Mouse (Mus musculus) cerebellum, postnatal 4 days (tissue): ENCODE results near the gene Prkcsh.

ENCODE experiments used
- DNase-seq, 2 experiments: peaks; one replicate each; pipeline ENCODE4 v3.0.0; 2022; ENCODE audit warnings: low spot score in 2 of 2, mixed read lengths in 1 of 2

Prkcsh gene

DNA sequence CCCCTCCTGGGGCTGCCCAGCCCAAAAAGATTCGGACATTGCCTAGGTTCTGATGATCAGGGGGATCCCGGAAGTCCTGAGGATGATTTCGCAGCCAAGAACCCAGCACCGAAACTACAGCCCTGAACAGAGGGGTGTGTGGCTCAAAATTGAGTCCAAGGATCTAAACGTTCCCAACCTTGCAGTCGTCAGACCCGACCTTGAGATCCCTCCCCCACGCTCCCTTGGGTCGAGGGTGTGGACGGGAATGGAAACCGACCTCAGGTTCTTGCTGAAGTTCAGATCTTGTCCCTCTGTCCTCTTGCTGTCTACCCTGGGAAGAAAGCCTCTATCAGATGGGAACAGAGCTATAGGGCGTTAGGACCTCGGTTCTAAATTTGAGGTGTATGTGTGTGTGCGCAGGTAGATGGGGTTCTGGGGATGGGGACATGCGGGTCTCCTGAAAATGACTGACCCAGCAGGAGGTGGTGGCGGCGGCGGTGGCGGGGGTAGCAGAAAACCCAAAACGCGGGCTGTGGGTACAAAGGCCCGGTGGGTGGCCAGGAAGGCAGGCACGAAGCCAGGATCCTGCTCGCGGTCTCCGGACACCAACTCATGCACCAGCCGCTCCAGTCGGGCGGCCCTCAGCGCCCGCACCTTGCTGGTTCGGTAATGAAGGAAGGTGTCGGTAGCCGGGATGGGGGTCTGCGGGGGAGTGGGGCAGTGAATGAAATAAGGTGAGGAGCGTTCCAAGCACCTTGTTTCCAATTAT lies 14.8 kb upstream of the Prkcsh start:
- no peak for DNase-seq

DNA sequence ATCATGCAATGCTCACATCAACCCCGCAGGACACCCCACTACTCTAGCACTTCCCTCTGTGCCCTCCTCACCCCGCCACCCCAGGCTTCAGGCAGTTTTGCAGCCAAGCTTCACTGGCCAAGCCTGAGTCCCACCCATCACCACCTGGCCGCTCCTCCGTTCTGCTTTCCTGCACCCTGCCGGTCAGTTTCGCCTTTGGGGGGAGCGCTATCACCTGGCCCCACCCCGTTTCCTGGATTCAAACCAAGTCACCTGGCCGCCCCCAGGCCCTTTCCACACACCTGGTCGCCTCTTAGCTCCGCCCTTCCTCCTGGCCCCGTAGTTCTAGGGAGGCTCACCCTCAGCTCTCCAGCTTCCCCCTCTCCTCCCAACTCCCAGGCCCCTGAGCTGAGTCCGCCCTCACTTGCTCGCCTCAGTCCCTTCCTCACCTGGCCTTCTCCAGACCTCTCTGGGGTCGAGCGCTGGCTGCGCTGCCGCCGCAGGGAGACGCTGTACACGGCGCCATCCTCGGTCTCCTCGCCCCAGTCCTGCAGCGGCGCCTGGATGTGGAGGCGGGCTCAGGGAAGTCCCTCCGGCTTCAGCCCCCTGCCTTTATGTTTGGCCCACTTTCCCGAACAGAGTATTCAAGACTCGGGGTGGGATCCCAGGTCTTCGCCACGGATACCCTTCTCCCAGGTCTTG lies 14.0 kb upstream of the Prkcsh start:
- DNase-seq = no peak

DNA sequence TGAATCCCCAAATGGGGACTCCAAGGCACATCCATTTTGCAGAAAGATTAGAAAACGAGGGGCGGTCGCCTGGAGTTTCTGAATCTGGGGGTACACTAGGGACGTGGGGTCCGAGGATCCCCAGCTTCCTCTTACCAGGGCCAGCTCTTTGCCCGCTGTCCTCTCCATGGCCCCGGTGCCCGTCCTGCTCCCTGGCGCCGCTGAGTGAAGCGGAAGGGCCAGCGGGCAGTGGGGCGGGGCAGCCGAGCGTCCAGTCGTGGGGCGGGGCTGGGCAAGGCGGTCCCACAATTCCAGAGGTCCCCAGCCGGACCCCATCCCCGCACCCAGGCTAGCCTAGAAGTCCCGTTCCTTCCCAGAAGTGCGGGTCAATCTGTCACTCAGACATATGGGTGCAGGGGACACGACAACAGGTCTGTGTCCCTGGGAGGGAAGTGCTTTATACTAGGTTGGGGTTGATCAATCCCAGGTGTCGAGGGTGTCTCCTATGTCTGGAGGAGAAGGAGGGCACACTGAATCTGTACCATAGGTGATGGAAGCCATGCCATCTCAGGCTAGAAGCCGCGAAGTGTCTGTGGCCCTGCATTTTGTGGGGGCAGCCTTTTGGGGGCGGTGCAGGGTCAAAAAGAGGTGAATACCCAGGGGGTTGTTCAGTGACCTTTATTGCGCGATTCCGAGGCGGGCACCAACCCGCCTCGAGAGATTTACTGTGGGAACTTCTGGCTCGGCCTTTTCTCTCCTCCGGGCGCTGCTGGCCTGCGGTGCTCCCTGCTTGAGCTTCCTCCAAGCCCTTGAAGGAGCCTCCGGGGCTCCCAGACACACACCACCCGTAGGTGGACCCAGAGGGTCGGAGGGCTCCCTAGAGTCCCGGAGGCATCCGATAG lies 13.1 kb upstream of the Prkcsh start, which contains the start of gene Rgl3:
Rgl3 (minus strand) TSS at position 217 of the 881 bp plus-strand sequence.
- no peak for DNase-seq

DNA sequence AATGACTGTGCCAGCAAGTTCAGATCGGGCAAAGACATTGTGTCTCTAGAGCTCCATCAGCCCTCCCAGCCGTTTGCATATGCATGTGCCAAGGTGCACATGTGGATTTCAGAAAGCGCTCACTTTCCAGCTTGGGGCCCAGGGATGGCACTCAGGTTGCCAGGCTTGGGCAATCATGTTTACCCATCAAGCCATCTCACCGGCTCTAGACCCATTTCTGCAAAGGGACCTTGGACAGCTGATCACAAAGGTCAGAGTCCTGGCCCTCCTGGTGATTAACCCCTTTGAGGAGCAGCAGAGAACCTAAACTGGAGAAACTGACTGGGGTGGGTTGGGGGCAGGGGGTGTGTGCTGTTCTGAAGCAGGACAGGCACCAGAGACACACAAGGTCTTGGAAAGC lies 10.4 kb upstream of the Prkcsh start:
- no peak for DNase-seq

DNA sequence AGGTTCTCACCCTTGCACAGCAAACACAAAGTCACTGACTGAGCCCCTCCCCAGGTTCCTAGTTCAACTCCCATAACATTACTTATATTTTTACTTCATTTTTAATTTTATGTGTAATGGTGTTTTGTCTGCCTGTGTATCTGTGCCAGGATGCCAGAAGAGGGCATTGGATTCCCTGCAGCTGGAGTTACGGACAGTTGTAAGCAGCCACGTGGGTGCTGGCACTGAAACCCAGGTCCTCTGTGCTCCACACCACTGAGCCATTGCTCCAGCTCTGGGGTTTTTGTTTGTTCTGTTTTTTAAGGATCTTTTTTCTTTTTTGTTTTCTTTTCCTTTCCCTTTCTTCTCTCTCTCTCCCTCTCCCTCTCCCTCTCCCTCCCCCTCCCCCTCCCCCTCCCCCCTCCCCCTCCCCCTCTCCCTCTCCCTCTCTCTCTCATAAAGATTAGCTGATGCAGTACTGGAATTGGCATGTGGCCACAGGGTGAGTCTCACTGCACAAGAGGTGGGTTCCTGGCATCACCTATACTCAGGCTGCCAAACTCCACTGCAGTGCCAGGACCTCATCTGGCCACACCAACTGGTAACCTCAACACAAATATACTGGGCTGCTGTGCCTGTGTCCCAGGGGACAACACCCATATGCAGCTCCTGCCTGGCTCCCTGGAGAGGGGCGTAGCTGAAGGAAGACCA lies 6.3 kb upstream of the Prkcsh start:
- no peak for DNase-seq

DNA sequence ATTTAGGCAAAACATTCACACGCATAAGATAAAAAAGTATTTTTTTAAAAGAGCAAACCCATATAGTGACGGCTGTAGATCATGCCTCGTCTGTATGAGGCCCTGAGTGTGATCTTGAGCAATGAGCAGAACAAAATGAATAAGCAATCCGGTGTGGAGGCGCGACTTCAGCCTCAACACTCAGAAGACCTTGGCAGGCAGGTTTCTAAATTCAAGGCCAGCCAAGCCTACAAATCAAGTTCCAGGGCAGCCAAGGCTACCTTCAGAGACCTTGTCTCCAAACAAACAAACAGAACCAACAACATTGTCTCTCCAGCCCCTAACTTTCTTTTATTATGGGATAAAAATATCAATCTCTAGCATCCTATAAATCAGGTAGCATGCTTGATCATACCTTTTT lies 2.3 kb upstream of the Prkcsh start:
- no peak for DNase-seq

DNA sequence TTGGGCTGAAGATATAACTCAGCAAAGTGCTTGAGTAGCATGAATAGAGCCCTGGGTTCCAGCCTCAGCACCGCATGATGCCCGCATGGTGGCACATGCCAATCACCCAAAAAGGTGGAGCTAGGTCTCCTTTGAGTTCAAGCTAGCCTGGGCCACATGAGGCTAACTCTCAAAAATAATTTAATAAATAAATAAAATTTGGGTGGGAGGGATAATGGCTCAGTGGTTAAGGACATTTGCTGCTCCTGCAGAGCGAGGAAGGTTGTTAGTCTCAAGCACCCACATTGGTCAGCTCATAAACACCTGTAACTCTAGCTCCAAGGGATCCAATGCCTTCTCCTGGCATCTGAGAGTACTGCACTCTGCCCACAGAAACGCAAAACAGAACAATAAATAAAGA lies 973 bp upstream of the Prkcsh start:
- no peak for DNase-seq

DNA sequence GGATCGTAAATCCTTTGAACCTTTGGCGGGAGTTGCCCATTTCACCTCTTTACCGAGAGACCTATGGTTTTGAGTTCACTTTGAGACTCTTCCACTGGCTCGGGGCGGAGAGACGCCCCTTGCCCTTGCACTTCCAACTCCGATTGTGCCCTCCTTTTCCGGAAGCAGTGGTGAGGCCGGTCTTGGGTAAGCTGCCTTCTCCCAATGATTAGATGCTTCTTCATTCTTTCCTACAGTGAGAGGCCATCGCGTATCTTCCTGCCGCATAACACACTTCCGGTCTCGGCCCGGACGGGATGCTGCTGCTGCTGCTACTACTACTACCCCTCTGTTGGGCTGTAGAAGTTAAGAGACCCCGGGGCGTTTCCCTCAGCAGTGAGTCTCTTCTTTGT lies 553 bp downstream of the Prkcsh start:
- DNase-seq = no peak

DNA sequence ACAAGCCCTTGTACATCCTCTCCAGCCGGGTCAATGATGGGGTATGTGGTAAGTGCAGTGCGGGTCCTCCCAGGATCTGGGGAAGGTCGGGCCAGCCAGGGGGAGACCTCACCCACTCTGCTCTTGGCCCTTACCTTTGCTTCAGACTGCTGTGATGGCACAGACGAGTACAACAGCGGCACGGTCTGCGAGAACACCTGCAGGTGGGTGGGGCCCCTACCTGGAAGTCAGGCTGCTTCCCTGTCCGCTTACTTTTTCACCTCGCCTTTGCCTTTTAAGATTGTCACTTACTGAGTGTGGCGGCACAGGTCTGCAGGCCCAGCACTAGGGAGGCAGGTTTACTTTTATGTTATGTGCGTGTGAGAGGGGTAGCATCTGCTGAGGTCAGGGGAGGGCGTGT lies 1.9 kb downstream of the Prkcsh start:
- DNase-seq = no peak

DNA sequence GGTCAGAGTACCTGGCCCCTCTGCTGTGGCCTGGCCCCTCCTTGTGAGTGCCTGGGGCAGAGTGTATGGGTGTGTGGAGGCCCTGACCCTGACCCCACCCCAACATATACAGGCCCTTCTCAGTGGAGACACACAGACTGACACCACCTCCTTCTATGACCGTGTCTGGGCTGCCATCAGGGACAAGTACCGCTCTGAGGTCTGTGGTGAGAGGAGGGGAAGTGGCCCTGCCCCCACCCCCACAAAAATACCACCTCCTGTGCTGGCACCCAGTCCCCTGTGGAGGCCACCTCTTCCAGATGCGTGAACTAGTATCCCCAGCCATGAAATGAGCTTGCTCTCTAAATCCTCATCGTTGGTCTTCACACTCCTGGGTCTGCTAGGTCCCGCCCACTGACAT lies 8.4 kb downstream of the Prkcsh start:
- no peak for DNase-seq

DNA sequence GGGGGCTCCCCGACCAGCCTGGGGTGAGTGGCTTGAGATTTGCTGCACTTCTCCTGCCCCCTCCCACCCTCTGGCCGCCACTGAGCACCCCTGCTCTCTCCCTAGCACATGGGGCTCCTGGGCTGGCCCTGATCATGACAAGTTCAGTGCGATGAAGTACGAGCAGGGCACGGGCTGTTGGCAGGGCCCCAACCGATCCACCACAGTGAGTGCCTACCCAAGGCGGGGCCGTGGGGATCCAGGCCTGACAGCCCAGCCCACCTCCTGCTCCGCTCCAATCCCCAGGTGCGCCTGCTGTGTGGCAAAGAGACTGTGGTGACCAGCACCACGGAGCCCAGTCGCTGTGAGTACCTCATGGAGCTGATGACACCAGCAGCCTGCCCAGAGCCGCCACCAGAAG lies 10.1 kb downstream of the Prkcsh start:
- DNase-seq = no peak

DNA sequence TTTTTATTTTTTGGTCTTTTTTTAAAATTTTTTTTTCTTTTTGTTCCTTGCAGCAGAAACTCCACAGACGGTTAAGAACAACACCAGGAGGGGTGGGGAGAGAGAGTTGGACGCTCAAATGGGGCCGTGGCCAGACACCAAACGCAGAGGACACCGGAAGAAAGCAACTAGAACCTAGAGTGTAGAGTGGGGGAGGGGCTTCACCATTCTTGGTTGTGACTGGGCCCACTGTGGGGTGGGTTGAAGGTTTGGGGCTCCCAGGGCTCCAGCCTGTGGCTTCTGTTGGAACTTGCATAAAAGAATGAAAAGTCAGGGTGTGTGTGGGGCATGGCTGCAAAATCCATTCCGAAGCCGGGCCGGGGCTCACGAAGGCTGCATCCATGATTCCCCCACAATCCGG lies 13.6 kb downstream of the Prkcsh start:
- no peak for DNase-seq

DNA sequence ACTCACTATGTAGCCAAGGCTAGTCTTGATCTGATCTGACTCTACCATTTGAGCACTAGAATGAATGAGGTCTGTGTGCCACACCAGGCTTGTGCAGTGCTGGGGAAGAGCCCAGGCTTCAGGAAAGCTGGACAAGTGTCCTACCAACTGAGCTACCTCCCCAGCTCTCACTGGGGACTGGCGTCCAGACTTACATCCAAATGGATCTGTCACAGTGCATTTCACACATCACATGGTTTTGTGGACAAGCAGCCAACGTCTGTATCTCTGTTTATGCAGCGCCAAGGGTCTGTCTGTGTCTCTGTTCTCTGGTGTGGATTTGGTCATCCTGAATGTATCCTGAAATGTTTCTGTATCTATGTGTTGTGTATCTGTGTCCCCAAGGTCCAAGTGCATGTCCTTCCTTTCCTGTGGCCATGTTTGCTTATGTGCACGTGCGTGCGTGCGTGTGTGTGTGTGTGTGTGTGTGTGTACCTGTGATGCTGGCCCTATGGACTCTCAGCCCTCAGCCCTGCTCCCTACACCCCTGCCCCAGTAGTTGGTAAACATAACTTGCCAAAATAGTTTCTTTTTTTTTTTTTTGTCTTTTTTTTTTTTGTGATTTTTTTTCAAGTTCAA lies 14.7 kb downstream of the Prkcsh start:
- no peak for DNase-seq

DNA sequence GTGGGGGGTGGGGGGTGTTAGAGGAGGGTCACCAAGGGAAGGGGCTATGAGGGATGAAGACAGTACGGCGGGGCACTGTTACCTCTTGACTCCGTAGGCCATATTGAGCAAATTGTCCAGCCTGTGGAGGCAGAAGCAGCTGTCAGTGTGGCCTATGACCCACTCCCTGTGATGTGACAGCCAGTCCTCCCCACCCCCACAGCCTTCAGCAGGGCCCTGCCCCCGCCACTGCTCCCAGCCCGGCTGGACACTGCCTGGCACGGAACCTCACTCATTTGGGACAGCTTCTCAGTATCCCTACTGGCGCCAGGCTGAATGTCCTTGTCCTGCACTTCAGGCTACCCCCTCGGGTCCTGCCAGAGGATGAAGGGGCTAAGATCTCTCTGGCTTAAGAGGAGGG lies 22.0 kb downstream of the Prkcsh start:
- DNase-seq = no peak

DNA sequence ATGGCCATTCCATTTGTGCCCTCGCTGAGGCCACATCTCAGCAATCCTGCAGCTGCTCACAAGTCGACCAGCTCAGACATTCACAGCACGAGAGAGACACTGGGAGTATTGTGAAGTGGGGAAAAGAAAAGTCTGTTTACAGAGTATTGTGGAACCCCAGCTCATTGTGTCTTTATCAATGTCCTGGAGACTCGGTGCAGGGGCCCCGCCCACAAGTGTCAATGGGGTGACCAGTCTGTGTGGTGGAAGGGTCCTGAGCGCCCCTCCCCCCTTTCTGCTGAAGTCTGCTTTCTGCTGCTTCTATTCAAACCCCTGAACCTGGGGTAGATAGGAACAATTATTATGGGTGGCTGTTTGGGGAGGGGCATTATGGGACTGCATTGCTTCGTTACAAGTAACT lies 25.9 kb downstream of the Prkcsh start:
- DNase-seq = no peak

DNA sequence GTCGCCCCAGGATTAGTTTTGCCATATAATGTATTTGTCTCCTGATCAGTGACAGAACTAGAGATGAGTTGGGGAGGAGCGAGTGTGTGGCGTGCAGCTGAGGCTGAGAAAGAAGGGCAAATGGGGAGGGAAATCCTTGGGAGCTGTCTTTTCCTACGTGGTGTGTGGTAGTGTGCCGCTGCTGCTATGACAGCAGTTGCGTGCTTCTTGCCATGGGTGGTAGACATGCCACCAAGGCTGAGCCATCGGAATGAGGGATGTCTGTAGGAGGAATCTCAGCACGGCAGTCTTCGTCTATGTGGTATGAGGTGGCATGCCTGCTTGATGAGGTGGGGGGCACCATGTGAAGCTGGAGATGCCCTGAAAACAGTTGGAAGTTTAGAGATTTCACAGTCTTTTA lies 27.8 kb downstream of the Prkcsh start:
- no peak for DNase-seq

DNA sequence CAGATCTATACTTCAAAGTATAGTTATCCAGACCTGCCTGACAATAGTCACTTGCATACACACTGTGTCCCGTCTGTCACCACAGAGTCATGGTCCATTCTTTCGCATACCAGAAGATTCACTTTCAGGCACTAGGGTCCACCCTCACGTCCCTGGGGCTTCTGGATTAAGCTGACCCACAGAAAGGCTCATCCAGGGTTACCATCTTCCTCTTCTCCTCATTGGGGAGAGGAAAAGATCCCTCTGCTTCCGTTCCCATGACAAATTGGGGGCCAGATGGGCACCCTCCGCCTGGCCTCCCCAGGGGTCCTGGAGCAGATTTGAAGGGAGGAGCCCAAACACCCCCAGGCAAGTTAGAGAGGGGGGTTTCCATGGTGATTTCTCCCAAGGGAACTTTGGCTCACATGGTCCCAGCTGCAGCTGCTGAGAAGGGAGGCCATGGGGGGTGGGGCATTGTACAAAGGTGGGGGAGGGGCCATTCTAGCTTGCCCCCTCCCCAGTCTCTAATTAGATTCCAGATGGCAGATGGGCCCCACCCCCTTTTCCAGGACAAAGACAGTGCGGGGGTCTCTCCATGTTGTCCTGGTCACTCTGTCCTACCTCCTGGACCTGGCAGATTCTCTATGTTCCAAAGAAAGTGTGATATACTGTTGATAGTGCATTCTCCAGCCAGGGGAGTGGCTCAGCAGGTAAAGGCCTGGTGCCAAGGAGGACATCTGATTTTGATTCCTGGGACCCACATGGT lies 32.9 kb downstream of the Prkcsh start:
- no peak for DNase-seq

DNA sequence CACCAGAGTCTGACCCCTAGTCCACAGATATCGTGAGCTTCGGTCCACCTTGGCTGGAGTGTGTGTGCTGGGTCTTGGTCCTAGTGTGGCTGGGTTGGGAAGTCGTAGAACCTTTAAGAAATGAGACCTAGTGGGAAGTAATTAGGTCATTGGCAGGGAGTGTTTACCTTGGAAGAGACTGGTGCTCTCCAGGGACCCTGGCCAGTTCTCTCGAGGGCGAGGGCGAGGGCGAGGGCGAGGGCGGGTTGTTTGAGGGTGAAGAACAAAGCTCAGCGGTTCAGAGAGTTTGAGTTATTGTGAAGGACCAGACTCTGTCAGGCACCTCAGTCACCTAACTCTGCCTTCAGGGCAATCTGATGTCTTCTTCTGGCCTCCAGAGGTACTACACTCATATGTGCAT lies 35.2 kb downstream of the Prkcsh start:
- no peak for DNase-seq

DNA sequence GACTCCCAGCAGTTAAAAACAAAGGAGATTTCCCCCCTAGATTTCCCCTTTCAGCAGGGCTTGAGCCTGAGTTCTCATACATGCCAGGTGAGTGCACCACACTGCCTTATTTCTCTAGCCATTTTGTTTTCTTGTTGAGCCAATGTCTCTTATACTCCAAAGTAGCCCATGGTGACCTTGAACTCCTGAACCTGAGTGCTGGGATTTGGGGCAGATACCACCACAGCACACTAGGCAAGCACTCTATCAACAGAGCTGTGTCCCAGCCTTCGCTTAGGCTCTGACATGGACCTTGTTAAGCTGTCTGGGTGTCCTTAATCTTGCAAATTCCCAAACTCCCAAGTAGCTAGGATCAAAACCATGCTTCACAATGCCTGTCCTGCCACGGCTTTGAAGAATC lies 39.2 kb downstream of the Prkcsh start:
- DNase-seq = no peak

DNA sequence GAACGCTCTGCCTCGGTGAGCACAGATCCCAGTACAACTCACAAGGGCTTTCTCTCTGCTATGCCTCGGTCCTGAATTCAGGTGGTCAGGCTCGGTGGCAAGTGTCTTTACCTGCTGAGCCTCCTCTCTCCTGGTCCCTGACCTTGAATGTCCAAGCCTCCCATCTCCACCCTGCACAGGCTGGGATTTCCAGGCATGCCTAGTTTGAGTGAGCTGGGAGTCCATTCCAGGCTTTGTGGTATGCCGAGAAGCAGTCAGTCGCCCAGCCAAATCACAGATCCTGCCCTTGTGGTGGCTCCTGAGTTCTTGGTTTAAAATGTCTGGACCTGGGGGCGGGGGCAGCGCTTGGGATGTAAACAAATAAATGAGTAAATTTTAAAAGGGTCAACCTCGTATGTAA lies 44.7 kb downstream of the Prkcsh start:
- DNase-seq = no peak

DNA sequence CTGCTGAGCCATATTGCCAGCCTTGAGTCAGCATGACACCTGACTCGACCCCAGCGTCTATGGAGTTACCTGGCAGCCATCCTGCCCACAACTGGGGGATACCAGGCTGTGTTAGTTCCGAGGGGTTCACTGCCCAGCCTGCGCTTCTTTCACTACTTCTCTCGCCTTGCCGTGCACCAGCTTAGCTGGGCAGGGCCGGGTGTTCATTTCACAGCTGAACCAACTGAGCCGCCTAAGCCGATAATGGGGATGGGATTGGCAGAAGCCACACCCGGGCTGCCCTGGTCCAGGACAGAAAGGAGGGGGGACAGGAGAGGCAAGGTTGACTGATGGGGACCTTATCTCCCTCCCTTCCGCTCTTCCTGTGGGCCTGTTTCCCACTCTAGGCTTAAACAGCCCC lies 46.7 kb downstream of the Prkcsh start:
- peak in 1 of 2 experiments; percentile 34 for DNase-seq
